Mouse (Mus musculus) intestine, postnatal 0 days (tissue): ENCODE results near the gene Olfr672. TPM values are rescaled to one million over a fixed set of nuclear protein-coding genes. Genes with fewer than 3 reads are reported as not detected.
"Not testable (repeated sequence)": the region's sequence is repeated elsewhere in the genome, so short reads cannot be mapped to it uniquely, and the experiment has no call there.

Experiments
- ATAC-seq: fragments of 200-750 bp; cut with Nextera tagmentation; 2 replicates; pipeline ENCODE4 v1.8.0; 2017; ENCODE audit warnings: mild to moderate bottlenecking, moderate TSS enrichment, moderate library complexity
- H3K27ac ChIP-seq: fragments of 300-500 bp; sonication (generic); 2 replicates; pipeline ENCODE4 v1.5.1; 2014; ENCODE audit warnings: mild to moderate bottlenecking, low read depth, low read length, moderate library complexity
- H3K27me3 ChIP-seq: fragments of 300-500 bp; sonication (generic); replicated peaks from 2 replicates; pipeline ENCODE4 v1.6.1; 2014; ENCODE audit warnings: low read length, mixed read lengths; ENCODE audit not compliant: control insufficient read depth, insufficient read depth
- H3K36me3 ChIP-seq: fragments of 300-500 bp; sonication (generic); 2 replicates; pipeline ENCODE4 v1.6.1; 2014; ENCODE audit warnings: mild to moderate bottlenecking, moderate library complexity; ENCODE audit not compliant: control insufficient read depth, insufficient read depth
- H3K4me1 ChIP-seq: fragments of 300-500 bp; sonication (generic); replicated peaks from 2 replicates; pipeline ENCODE4 v1.6.1; 2014; ENCODE audit warnings: antibody characterized with exemption, low read length, mixed read lengths; ENCODE audit not compliant: control insufficient read depth, insufficient read depth
- H3K4me2 ChIP-seq: fragments of 300-500 bp; sonication (generic); replicated peaks from 2 replicates; pipeline ENCODE4 v1.6.1; 2014; ENCODE audit warnings: low read depth, mild to moderate bottlenecking, moderate library complexity
- H3K4me3 ChIP-seq: fragments of 300-500 bp; sonication (generic); 2 replicates; pipeline ENCODE4 v1.5.1; 2014; ENCODE audit warnings: low read depth, low read length
- H3K9ac ChIP-seq: fragments of 300-500 bp; sonication (generic); 2 replicates; pipeline ENCODE4 v1.6.1; 2014; ENCODE audit warnings: mild to moderate bottlenecking, low read depth, low read length
- H3K9me3 ChIP-seq: fragments of 300-500 bp; sonication (generic); 2 replicates; pipeline ENCODE4 v1.6.1; 2016; ENCODE audit warnings: mixed run types; ENCODE audit not compliant: control insufficient read depth
- CTCF ChIP-seq: sonication (generic); IDR thresholded peaks from 2 replicates; pipeline ENCODE4 v1.5.1; 2016; ENCODE audit warnings: low read depth, mild to moderate bottlenecking, control low read depth, antibody characterized with exemption, moderate library complexity
- WGBS: fragments of 180-500 bp; shearing (Covaris S2); extraction: QIAGEN DNeasy Blood & Tissue Kit; methylation state at CpG from one replicate; pipeline ENCODE4 v1.1.7; 2014; 5-methylcytosine and 5-hydroxymethylcytosine counted together
- polyA plus RNA-seq: library from polyadenylated mRNA; unstranded; fragments of >200 nt; fragmentation: Nextera tagmentation; extraction: Ambion mirVana; gene quantifications from 2 replicates; pipeline ENCODE4 v1.2.1, GENCODE M21; 2015

Olfr672 gene
- not detected in 2 replicates for polyA plus RNA-seq

DNA sequence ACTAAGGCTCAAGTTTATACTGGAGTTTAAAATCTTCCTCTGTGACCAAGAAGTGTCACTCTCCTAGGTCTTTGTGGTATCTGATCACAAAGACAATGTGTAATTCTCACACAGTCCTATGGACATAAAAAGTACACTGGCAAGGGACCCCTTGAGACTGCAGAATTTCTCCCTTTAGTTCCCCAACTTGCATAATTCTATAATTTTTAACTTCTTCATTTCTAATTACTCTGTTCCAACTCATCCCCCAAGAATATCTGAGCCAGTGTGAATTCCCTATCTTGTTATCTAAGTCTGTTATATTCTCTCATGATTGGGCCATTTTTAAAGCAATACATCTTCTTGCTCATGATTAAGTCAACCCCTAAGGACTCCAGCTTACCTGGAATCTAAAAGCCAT is at the start of gene Olfr672:
Olfr672 (minus strand) TSS at position 101 of the 400 bp plus-strand sequence.
- Histone ChIP-seq H3K27ac (no peak within 1 kb of the TSS), H3K4me1 (no peaks in the 10 kb centered on the region), H3K9ac (no peak within 1 kb of the TSS), H3K36me3 (no peaks in the 10 kb centered on the region), H3K4me3 (no peak within 1 kb of the TSS), H3K9me3 (no peaks in the 10 kb centered on the region), H3K4me2 (no peak within 1 kb of the TSS), H3K27me3 (no peaks in the 10 kb centered on the region)
- ATAC-seq = no peak
- TF ChIP-seq CTCF = no peak

DNA sequence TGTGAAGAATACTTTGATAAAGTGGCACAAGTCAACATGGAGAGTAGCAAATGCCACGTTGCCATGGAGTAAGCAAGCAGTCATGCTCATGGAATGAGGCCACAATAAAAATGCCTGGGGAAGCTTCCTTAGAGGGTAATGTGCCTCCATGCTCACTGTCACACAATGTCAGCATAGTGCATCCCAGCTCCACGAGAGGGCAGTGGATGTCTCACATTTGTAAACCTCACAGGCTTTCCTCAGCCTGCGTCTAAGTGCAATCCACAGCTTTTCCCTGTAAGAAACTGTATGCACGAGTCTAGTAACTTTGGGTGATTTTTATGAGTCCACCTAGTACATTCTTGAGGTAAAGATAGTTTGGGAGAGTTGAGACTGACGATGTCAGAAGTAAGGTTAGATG is 32.0 kb upstream of the Olfr672 start:
- H3K27me3 ChIP-seq, ATAC-seq, H3K9me3 ChIP-seq, H3K4me2 ChIP-seq, H3K4me1 ChIP-seq, H3K9ac ChIP-seq, H3K36me3 ChIP-seq, H3K4me3 ChIP-seq, H3K27ac ChIP-seq: not testable (repeated sequence)
- WGBS = 39% methylated on average over 5 of the region's 5 CpGs
- TF ChIP-seq CTCF = peak; percentile 35

DNA sequence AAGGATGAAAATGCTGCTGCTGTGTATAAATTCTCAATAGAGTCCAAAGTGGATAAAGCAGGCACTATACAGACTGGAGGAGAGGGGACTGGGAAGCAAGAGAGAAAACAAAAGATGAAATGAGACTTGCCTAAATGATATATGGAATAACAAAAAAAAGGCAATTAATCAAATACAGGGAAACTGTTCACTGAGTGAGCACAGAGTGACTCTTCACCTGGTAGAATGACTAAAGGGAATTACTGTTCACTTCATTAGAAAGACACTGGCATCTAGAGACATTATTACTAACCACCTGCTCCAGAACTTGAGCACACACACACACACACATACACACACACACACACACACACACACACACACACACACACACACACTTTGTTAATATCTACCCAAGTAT is 30.6 kb upstream of the Olfr672 start, which contains the start of gene Olfr676:
Olfr676 (plus strand) TSS at position 301 of the 400 bp plus-strand sequence.
- ATAC-seq = no peak
- H3K9ac ChIP-seq = no peak within 1 kb of the TSS
- no peak for TF ChIP-seq CTCF
- no peaks in the 10 kb centered on the region for H3K36me3 ChIP-seq
- no peaks in the 10 kb centered on the region for H3K9me3 ChIP-seq
- H3K4me1 ChIP-seq = no peaks in the 10 kb centered on the region
- H3K27me3 ChIP-seq = no peaks in the 10 kb centered on the region
- H3K4me2 ChIP-seq = no peak within 1 kb of the TSS
- H3K4me3 ChIP-seq = no peak within 1 kb of the TSS
- no peak within 1 kb of the TSS for H3K27ac ChIP-seq

DNA sequence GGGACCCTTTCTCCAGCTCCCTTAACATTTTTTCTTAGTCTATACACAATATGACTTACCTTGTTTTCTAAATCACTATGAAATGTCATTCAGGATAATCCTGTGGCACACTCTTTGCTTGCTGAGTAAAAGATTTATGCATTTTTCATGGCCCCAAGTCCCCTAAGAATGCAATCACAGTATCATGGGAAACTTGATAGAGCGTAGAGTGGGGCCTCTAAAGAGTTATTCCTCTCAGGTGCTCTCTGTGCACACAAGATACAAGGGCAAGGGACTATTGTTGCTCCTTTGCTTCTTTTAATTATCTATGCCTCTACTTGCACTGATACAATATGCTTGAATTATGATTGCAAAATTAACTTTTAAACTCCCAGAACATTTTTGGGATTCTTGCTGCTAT is 26.5 kb upstream of the Olfr672 start, which contains the start of gene Olfr675:
Olfr675 (minus strand) TSS at position 101 of the 400 bp plus-strand sequence.
- Histone ChIP-seq H3K4me1 (no peaks in the 10 kb centered on the region), H3K9me3 (no peaks in the 10 kb centered on the region), H3K36me3 (no peaks in the 10 kb centered on the region), H3K27ac (no peak within 1 kb of the TSS), H3K9ac (no peak within 1 kb of the TSS), H3K4me2 (no peak within 1 kb of the TSS), H3K27me3 (no peaks in the 10 kb centered on the region), H3K4me3 (no peak within 1 kb of the TSS)
- WGBS = 76% methylated on average over 1 of the region's 1 CpGs
- ATAC-seq = no peak
- no peak for TF ChIP-seq CTCF

DNA sequence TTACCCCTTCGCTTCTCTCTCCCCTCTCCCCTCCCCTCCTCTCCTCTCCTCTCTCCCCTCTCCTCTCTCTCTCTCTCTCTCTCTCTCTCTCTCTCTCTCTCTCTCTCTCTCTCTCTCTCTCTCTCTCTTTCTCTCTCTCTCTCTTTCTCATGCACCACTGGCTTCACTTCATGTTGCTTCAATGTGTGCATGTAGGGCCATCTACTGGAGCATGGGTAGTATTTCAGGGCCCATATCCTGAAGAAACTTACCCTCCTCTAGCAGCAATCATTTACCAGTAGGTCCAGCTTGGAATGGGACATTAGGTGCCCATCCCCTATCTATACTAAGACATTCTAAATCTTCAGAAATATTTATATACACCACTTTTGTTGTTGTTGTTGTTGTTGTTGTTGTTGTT is 20.7 kb upstream of the Olfr672 start:
- WGBS = 75% methylated on average over 1 of the region's 1 CpGs
- TF ChIP-seq CTCF = peak; percentile 33
- Histone ChIP-seq H3K4me1 (no peaks in the 10 kb centered on the region), H3K9ac (no peak overlapping the region), H3K36me3 (no peaks in the 10 kb centered on the region), H3K4me2 (no peak overlapping the region), H3K9me3 (no peaks in the 10 kb centered on the region), H3K27me3 (no peaks in the 10 kb centered on the region), H3K27ac (no peak overlapping the region), H3K4me3 (no peak overlapping the region)
- no peak for ATAC-seq

DNA sequence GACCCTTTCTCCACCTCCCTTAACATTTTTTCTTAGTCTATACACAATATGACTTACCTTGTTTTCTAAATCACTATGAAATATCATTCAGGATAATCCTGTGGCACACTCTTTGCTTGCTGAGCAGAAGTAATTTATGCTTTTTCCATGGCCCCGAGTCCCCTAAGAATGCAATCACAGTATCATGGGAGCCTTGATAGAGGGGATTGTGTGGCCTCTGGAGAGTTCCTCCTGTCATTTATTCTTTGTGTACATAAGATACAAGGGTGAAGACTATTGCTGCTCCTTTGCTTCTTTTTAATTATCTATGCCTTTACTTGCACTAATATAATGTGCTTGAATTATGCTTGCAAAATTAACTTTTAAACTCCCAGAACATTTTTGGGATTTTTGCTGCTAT is 22.8 kb downstream of the Olfr672 start, which contains the start of gene Olfr671:
Olfr671 (minus strand) TSS at position 101 of the 400 bp plus-strand sequence.
- no peaks in the 10 kb centered on the region for H3K4me1 ChIP-seq
- H3K27me3 ChIP-seq = no peaks in the 10 kb centered on the region
- 46% methylated on average over 1 of the region's 1 CpGs for WGBS
- no peak within 1 kb of the TSS for H3K9ac ChIP-seq
- no peak within 1 kb of the TSS for H3K4me2 ChIP-seq
- H3K4me3 ChIP-seq = no peak within 1 kb of the TSS
- no peaks in the 10 kb centered on the region for H3K9me3 ChIP-seq
- H3K27ac ChIP-seq = no peak within 1 kb of the TSS
- H3K36me3 ChIP-seq = no peaks in the 10 kb centered on the region
- TF ChIP-seq CTCF = no peak
- no peak for ATAC-seq

DNA sequence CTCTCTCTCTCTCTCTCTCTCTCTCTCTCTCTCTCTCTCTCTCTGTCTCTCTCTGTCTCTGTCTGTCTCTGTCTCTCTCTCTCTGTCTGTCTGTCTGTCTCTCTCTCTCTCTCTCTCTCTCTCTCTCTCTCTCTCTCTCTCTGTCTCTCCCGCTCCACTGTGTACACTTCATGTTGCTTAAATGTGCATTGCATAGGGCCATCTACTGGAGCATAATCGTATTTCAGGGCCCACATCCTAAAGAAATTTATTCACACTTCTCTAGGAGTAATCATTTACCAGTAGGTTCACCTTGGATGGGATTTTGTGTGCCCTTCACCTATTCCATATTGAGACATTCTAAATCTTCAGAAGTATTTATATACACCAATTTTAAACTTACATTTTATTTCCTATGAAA is 29.3 kb downstream of the Olfr672 start:
- not testable (repeated sequence) for H3K4me2 ChIP-seq, H3K9ac ChIP-seq, H3K27me3 ChIP-seq, H3K4me3 ChIP-seq, H3K4me1 ChIP-seq, H3K36me3 ChIP-seq, H3K9me3 ChIP-seq, ATAC-seq, H3K27ac ChIP-seq
- 61% methylated on average over 2 of the region's 2 CpGs for WGBS
